Mouse (Mus musculus) lung, adult 2 months (tissue): ENCODE data around the gene Lrrc75b. TPM values are rescaled to one million over a fixed set of nuclear protein-coding genes. Genes with fewer than 3 reads are reported as not detected.
A peak's percentile ranks its signal among the peaks of the same experiment; 100 is the strongest.
"Not testable (repeated sequence)": the region's sequence is repeated elsewhere in the genome, so short reads cannot be mapped to it uniquely, and the experiment has no call there.

Experiments used
- DNase-seq: peaks from one replicate; pipeline ENCODE4 v3.0.0; 2022
- H3K4me1 ChIP-seq: fragments of 200-500 bp; 2 replicates; pipeline ENCODE4 v1.6.1; 2011; ENCODE audit warnings: low read length; ENCODE audit not compliant: control insufficient read depth, insufficient read depth
- H3K4me3 ChIP-seq: fragments of 200-500 bp; replicated peaks from 2 replicates; pipeline ENCODE3; 2011; ENCODE audit warnings: low read depth, mild to moderate bottlenecking, control low read depth, low read length; ENCODE audit errors: extremely low read depth
- CTCF ChIP-seq: fragments of 200-500 bp; IDR thresholded peaks from 2 replicates; pipeline ENCODE4 v1.5.1; 2011; ENCODE audit warnings: mild to moderate bottlenecking, low read length, control low read depth; ENCODE audit not compliant: insufficient read depth
- POLR2A ChIP-seq: fragments of 200-500 bp; IDR thresholded peaks from 2 replicates; pipeline ENCODE4 v1.6.1; 2011; ENCODE audit warnings: low read depth, mild to moderate bottlenecking, control low read depth, low read length, borderline replicate concordance; ENCODE audit errors: extremely low read depth
- WGBS: fragments of 180-500 bp; shearing (Covaris S2); methylation state at CpG from one replicate; pipeline ENCODE4 v1.1.7; 2018; 5-methylcytosine and 5-hydroxymethylcytosine counted together
- polyA plus RNA-seq: library from polyadenylated mRNA; depleted of rRNA; stranded (reverse); fragments of >200 nt; gene quantifications from 2 replicates; pipeline ENCODE4 v1.2.3, GENCODE M21; 2012

Lrrc75b gene
- polyA plus RNA-seq, 1 experiment = 0.30 TPM

DNA sequence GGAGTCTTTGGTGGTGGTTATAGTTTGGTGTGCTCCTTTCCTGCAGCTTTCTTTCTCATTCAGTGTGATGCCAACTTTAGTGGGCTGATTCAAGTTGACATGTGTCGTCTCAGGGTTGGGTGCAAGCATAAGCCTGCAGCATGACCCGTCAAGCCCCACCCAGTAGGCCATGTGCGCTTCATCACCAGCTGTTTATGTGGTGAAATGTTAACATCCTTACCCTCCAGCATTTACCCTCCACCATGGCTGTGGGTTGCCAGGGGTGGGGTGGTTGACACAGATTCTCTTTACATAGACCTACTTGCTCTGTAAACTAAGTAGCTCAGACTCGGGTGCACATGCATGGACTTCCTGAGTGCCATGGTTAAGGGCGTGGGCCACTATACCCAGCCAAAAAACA lies 24.0 kb downstream of the Lrrc75b start:
- H3K4me1 ChIP-seq = no peaks in the 10 kb centered on the region; the same call in 1 of the 2 replicates
- no peak for DNase-seq
- WGBS = 71% methylated on average over 5 of the region's 5 CpGs
- H3K4me3 ChIP-seq = no peak overlapping the region
- TF ChIP-seq POLR2A = no peak
- no peak for TF ChIP-seq CTCF

DNA sequence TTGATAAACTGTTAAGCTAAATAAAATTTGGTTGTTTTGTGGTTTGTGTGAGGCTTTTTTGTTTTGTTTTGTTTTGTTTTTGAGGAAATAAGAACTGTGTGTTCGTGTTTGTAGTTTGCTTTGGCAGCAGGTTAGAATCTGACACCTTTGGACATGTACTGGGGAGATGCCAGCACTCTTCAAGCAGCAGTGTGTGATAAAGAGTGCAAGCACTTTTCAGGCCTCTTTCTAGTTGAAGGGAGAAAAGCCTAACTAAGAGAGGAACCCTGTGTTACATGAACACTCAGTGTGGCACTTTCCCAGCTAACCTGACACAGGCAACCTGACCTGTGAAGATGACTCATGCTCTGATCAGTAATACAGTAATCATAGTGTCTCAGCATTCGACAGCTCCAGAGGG lies 24.7 kb downstream of the Lrrc75b start:
- no peak overlapping the region for H3K4me3 ChIP-seq
- H3K4me1 ChIP-seq = no peaks in the 10 kb centered on the region; the same call in 1 of the 2 replicates
- TF ChIP-seq POLR2A = no peak
- 69% methylated on average over 2 of the region's 2 CpGs for whole genome bisulfite sequencing
- DNase-seq = no peak

DNA sequence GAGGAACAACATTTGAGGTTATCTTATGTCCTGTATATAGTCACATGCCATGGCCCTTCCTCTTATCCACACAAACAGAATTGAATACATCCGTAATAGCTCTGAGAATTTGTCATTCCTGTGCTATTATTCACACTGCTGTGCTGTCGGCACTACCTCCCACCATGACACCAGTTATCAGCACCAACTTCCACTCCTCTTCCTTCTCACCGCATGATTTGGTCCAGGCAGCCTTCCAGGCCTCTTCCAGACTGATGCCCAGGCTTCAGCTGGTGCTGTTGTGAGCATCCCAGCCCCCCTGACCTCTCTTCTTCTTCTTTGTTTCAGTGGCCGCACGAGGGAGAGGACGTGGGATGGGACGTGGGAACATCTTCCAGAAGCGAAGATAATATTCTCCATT lies 25.2 kb downstream of the Lrrc75b start:
- DNase-seq = no peak
- H3K4me1 ChIP-seq = no peaks in the 10 kb centered on the region; the same call in 1 of the 2 replicates
- H3K4me3 ChIP-seq = no peak overlapping the region
- TF ChIP-seq CTCF (no peak), POLR2A (no peak)
- WGBS = 66% methylated on average over 8 of the region's 8 CpGs

DNA sequence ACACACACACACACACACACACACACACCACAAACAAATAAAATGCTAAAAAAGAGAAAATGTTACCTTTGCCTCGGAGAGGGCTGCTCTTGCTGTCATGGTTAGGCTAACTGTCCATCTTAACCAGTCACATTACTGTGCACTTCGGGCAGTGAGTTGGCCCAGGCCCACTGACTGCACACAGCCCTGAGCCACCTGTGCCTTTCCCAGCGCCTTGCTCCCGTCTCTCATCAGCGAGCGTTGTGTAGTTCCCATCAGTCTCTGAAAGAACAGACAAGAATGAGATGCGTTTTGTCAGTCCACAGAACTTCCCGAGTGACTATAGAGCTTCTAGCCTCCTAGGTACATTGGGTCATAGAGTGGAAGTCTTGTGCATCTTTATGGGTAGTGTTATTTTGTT lies 25.9 kb downstream of the Lrrc75b start:
- no peak overlapping the region for H3K4me3 ChIP-seq
- WGBS = 89% methylated on average over 8 of the region's 8 CpGs
- no peak for DNase-seq
- H3K4me1 ChIP-seq = no peaks in the 10 kb centered on the region; the same call in 1 of the 2 replicates
- TF ChIP-seq CTCF (no peak), POLR2A (no peak)

DNA sequence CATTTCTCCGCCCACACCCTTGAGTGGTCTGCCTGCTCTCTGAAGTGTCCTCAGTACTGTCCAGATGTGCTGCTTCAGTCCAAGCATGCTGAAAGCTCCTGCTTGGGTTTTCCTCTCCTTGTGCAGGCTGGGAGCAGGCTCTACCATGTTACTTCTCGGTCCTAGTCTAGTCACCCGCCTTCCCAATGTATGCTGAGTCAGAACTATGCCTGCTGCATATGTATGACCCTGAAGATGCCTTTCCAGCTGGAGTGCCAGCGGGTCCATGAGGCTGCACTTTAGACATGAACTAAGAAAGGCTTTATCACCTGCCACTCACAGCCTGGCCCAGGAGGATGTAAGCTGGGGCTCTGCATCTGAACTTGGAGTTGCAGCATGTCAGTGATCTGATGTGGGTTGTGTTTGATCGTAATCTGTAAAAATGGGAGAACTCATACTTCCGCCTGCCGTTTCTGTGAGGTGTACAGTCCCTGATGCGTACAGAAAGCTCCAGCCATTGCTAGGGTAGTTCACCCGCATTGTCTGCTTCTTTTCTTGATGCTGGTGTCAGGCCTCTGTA lies 28.5 kb downstream of the Lrrc75b start:
- TF ChIP-seq CTCF = no peak
- no peak for TF ChIP-seq POLR2A
- WGBS = 89% methylated on average over 9 of the region's 9 CpGs
- DNase-seq = no peak
- Histone ChIP-seq H3K4me1 (no peaks in the 10 kb centered on the region; the same call in 1 of the 2 replicates), H3K4me3 (no peak overlapping the region)

DNA sequence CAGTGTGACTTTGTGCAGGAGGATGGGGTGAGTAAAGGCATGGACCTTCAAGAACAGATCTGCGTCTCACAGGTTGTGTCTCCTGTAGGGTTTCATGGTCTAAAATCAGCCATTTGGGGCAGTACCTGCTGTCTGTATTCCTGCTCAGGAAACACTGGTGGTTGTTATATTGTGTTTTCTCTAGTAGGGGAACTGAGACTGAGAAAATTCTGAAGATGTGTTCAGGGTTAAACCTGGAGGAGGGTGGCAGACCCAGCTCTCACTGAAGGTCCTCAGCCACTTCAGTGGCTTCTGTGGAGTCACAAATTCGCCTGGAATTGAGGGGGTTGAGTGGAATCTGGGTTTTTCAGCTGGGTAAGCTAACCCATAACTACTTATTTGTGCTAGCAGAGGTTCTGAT lies 29.8 kb downstream of the Lrrc75b start:
- no peak for TF ChIP-seq CTCF
- TF ChIP-seq POLR2A = no peak
- Histone ChIP-seq H3K4me3 (no peak overlapping the region), H3K4me1 (no peaks in the 10 kb centered on the region)
- 83% methylated on average over 2 of the region's 2 CpGs for WGBS
- no peak for DNase-seq

DNA sequence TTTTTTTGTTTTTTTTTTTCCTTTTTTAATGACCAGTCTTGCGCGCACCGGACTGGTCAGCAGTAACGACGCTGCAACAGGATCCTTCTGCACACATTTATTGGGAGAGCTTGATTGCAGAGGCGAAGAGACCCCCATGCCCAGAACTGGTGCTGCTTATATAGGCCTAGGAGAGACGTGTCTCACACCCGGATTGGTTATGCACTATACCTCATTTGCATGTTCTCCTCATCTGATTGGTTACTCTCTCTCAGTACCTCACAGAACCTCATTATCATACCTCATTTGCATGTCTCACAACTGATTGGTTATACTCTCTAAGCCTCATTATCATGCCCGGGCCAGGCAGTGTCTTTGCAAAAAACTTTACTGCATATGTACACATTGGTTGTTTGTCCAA lies 34.7 kb downstream of the Lrrc75b start:
- DNase-seq = not testable (repeated sequence)
- 97% methylated on average over 9 of the region's 9 CpGs for WGBS

DNA sequence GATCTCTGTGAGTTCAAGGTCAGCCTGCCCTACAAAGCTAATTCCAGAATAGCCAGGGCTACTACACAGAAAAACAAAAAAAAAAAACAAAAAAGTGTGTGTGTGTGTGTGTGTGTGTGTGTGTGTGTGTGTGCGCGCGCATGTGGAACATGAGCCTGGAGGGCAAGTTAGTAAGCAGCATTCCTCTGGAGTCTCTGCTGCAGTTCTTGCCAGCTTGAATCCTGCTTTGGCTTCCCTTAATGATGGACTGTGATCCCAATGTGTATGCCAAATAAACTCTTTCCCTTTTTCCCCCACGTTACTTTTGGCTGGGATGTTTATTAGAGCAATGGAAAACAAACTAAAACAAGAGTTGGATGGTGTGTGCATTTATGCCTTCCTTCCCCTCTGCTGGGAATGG lies 38.5 kb downstream of the Lrrc75b start:
- Histone ChIP-seq H3K4me1 (peaks cover 7% of the 10 kb centered on the region), H3K4me3 (no peak overlapping the region)
- WGBS = 57% methylated on average over 4 of the region's 4 CpGs
- no peak for DNase-seq
- TF ChIP-seq POLR2A (no peak), CTCF (no peak)

More for the DNA sequence above, 34.7 kb downstream of the Lrrc75b start:
- H3K4me3 ChIP-seq, H3K4me1 ChIP-seq: not testable (repeated sequence)

DNA sequence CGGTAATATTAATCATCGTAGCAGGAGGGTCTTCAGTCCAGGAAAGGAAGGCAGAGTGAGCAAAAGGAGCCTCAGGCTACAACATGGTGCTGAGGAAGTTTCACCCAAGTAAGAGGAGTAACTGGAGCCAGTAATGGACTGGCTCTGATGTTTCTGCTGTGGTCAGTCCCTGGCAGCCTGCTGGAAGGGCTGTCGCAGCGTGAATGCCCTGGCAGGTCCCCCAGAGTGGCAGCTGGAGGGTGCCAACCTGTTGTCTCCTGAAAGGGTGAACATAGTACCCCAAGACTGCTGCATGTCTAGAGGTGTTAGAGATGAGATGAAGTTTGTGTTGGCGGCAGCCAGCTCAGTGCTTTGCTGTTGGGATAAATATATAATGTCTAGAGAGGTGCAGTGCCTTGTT lies 39.5 kb downstream of the Lrrc75b start:
- no peak overlapping the region for H3K4me3 ChIP-seq

DNA sequence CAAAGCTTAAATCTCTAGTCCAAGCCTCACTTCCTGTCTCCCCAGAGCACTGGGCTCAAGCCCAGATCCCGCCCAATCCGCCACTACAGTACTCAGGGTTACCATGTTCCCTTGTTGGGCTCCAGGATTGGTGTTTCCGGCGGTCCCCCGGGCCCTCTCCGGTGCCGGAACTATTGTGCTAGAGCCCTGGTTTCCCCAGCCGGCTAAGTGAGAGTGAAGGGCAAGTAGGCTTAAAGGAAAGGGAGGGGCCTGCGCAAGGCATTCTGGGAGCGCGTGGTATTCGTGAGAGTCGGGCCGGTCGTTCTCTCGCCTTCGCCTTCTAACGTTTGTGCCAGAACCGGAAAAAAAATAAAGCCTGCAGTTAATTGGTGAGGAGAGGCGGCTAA lies 42.4 kb downstream of the Lrrc75b start, which contains the start of gene Gucd1:
Gene Gucd1 (minus strand): TSS at position 215 of the 386 bp plus-strand sequence.
- Histone ChIP-seq H3K4me3 (peak within 1 kb of the TSS; percentile 86), H3K4me1 (peaks cover 17% of the 10 kb centered on the region)
- DNase-seq = peak; percentile 97
- TF ChIP-seq POLR2A = peak; percentile 82; the same call in 1 of the 2 replicates
- TF ChIP-seq CTCF = no peak
- WGBS = under 1% methylated on average over 20 of the region's 20 CpGs

More for the DNA sequence above, 39.5 kb downstream of the Lrrc75b start:
- WGBS = 86% methylated on average over 5 of the region's 5 CpGs
- no peak for DNase-seq
- TF ChIP-seq POLR2A = no peak
- no peak for TF ChIP-seq CTCF
- peaks cover 17% of the 10 kb centered on the region for H3K4me1 ChIP-seq
